Mouse (Mus musculus): Measurements from ENCODE around the gene Egfl8.
A peak's percentile ranks its signal among the peaks of the same experiment; 100 is the strongest.

Egfl8 gene

DNA sequence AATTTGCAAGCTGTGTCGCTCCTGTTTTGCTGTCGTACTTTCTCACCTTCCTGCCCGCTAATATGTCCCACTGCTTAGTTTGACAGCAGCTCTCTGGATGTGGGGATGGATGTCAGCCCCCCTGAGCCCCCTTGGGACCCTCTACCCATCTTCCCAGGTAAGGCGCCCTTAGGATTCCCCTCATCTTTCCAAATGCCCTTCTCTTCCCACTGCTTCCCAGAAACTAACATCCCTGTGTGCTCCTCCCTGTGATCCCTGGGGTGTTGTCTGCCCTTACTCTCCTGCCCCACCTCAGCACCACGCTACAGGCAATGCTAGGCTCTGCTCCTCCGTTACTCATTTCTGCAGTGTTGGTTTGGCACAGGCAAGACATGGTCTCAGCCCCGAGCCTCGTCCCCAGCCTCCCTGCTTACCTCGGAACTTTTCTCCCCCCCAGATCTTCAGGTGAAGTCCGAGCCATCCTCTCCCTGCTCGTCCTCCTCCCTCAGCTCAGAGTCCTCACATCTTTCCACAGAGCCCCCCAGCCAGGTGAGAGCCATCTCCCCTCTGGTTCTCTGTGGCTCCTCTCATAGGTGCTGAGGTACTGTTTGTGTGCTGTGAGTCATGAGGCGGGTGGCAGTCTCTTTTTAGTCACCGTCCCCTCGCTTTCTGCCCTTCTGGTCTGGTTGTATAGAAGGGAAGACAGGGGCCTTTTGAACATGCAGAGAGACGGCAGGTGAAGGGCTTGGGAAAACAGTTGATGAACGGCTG is 32.5 kb upstream of the Egfl8 start:
- DNase-seq = peak; percentile 23

DNA sequence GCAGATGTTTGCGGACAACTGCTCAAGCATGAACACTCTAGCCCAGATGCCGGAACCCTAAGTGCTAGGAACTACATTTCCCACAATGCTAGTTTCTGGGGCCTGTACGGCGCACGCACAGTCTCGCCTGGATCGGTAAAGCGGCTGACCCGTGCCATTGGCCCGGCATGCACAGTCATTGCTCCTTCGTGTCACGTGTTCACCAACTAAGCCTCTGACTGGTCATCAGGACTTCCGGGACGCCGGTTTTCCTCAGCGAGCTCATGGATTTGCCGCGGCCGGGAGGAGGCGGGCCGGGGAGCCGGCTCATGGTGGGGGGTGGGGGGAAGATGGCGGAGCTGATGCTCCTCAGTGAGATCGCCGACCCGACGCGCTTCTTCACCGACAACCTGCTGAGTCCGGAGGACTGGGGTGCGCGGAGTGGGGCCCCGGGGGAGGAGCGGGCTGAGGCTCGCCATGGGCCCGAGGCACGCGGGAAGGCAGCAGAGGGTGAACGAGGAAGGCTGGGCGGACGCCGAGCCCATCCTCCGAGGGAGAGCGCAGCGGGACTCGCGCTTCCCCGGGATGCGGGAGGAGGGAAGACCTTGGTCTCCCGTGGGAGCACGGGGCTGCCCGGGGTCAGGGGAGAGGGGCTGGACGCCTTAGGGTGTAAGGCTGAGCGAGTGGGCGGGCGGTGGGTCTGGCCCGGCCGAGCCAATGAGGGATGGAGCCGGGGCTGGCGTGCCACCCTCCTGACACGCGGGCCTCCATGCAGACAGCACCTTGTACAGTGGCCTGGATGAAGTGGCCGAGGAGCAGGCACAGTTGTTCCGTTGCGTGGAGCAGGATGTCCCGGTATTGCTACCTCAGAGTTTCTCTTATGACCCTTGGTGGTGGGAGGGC is 31.4 kb upstream of the Egfl8 start, which contains the start of gene Atf6b:
Gene Atf6b, plus strand, starts transcription at position 241 of the 882 bp plus-strand sequence.
- DNase-seq = peak; percentile 93

- DNase-seq = peak; percentile 53
Measured at GRCm38 (mm10) chr17:34645831-34646511, 30.2 kb upstream of the Egfl8 start.

- DNase-seq = peak; percentile 34
Measured at GRCm38 (mm10) chr17:34645256-34645829, 29.6 kb upstream of the Egfl8 start.

- DNase-seq = peak; percentile 96
Measured at GRCm38 (mm10) chr17:34644608-34645007, 28.8 kb upstream of the Egfl8 start, which contains the start of gene Fkbpl. Gene Fkbpl (plus strand): TSS chr17:34644764.

DNA sequence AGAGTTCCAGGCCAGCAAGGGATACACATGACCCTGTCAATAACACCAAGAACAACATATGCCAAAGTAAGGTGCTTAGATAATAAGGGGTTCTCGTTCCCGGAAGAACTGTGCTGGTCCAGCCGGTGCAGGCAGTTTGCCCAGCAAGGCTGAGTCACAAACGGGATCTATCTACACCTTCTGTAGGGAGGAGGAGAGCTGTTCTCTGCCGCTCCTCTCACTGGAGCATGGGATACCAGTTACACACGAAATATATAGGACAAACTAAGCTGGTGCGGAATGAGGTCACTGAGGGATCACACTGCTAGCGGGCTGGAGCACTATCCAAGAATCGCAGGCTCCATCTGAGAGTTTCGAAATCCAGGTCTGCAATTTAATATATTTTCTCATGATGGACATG is 28.2 kb upstream of the Egfl8 start:
- peak; percentile 67 for DNase-seq

DNA sequence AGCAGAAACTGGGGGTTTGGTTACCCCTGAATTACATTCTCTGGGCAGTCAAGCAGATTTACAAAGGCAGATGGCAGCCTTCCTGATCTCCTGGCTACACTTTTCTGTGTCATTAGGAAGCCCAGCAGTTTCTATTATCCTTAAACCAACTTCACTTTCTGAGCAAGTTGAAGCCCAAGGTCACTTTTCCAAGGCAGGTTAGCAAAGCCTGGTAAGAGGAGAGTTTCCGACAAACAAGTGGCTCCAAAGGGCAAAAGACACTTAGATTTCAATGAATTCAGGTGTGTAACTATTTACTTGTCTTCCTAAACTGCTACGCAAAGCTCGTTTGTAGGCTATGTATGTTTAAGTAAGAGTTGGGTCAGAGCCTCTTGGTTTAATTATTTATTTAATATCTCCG is 27.6 kb upstream of the Egfl8 start:
- DNase-seq = no peak

DNA sequence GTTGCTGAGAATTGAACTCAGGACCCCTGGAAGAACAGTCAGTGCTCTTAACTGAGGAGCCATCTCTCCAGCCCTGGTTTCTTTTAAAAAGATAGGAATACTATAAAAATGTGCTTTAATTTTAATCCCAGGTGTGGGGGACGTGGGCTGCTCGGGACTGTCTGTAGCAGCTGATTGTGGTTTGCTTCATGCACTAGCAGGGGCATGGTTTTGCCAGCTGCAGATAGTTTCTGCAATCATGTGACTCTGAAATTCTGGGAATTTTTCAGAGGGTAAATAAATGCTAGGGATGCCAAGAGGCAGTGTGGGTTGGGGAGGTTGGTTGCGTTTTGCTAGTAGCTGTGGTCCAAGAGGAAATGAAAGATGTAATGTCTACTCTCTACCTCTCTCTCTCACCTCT is 26.2 kb upstream of the Egfl8 start:
- peak; percentile 28 for DNase-seq

GRCm38 (mm10) chr17:34640778-34641601 is 25.2 kb upstream of the Egfl8 start:
- DNase-seq = peak; percentile 86

DNA sequence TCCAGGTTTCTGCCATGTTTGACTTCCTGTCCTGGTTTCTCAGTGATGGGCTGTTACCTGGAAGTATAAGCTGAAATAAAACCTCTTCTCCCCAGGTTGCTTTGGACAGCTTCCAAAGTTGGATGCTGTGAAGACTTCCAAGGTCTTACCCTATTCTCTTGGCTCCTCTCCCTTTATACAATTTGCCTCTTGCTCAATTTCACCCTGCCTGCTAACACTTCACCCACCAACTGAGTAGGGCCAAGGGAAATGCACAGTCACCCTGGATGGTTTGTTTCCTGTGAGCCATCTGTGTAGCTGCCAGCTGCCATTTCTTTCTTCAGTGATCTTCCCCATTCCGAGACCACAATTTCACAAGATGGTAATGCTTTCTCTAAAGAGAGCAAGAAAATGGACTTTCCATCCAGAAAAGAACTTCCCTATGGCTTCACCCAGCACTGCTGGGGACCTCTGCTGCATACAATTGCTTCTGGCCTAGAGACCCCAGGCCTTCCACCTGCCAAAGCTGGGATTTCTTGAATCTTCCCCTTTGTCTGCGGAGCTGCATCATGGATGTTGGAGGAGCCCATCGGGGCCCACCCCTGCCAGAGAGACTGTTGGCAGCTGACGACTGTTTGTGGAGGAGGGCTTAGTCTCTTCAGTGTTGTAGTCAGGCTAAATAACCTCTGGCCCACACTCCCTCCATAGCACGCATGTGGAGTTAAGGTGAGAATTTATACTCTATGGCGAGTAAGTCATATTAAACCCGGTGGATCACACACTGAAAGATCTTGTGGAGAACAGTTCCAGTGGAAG is 23.9 kb upstream of the Egfl8 start:
- peak; percentile 40 for DNase-seq

DNA sequence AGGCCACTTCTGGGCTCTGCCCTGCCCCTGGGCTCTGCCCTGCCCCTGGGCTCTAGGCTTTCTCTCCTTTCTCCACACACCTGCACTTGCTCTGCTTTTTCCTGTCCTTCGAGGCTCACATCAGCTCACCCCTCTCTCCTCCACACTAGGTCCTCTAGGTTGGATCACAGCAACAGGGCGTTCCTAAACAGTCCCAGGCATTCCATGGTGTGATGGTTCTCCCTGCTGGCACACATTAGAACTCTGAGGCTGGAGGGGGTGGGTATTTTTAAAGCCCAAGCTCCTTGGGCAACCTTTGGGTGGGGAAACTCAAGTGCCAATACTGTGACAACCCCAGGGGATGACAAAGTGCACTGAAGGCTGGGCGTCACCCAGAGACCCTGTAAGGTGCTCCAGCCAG is 21.7 kb upstream of the Egfl8 start:
- no peak for DNase-seq

DNA sequence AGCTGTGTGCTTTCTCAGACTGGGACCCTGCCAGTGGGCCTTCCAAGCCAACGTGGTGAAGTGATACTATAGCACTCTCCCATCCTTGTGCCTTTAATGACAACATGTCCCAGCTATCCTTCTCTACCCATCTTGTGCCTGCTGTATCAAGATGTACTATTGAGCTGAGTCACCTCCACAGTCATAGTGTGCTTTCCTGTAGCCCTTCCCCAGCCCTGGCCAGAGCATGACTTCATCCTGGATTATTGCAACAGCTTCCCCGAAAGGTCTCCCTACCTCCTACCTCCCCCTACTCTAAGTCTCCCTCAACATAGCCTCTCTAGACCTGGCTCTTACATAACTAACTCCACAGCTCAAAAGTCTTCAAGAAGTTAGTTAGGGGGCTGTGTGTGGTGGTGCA is 19.9 kb upstream of the Egfl8 start:
- no peak for DNase-seq

GRCm38 (mm10) chr17:34632261-34632691 is 16.5 kb upstream of the Egfl8 start:
- DNase-seq = peak; percentile 87

GRCm38 (mm10) chr17:34631647-34632046 is 15.9 kb upstream of the Egfl8 start:
- peak; percentile 61 for DNase-seq

GRCm38 (mm10) chr17:34630761-34631301 is 15.1 kb upstream of the Egfl8 start:
- peak; percentile 64 for DNase-seq

GRCm38 (mm10) chr17:34629796-34630603 is 14.2 kb upstream of the Egfl8 start:
- peak; percentile 65 for DNase-seq

- DNase-seq = peak; percentile 63
Measured at GRCm38 (mm10) chr17:34629221-34629751, 13.5 kb upstream of the Egfl8 start, which contains the start of gene Prrt1. Gene Prrt1 (plus strand): TSS chr17:34629533.

DNA sequence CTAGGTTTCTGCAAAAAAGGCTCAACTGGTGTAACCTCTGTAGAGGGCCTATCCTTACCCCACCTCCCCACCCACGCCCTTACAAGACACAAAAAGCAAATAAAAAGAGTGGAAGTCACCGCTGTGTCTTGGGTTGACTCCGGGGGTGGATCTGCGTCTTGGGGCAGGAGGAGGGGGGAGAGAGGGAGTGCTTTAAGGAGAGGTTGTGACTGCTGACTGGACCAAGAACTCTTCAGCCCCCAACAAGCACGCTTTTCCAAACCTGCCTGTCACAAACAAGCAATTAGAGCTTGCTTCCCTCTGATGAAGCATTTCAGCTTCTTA is 12.8 kb upstream of the Egfl8 start:
- no peak for DNase-seq

GRCm38 (mm10) chr17:34627943-34628643 is 12.3 kb upstream of the Egfl8 start, which contains the start of gene Ppt2:
Gene Ppt2 (minus strand): TSS chr17:34628510.
- DNase-seq = peak; percentile 82
